Mouse (Mus musculus): ENCODE data around the gene Fxyd1. TPM values are rescaled to one million over a fixed set of nuclear protein-coding genes. Genes with fewer than 3 reads are reported as not detected.

The Fxyd1 gene
- polyA plus RNA-seq, 1 experiment, result 127 TPM

DNA sequence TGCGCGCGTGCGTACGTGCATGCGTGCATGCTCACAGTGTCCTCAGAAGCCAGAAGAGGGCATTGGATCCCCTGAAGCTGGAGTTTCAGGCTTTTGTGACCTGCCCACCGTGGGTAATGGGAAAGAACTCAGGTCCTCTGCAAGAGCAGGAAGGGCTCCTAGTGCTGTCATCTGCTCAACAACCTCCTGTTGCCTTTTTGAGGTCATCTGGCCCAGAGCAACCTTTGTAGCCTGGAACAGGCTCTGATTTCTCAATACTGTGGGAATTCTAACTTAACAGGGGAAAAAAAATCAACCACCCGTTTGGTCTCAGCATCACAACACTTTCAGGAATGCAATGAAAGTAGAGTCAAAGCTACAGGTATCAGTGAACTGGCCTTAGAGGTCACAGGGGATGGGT lies 22.7 kb upstream of the Fxyd1 start:
- DNase-seq (ENCODE audit: extremely low spot score in 1 of 2, low spot score in 1 of 2), result no peak

DNA sequence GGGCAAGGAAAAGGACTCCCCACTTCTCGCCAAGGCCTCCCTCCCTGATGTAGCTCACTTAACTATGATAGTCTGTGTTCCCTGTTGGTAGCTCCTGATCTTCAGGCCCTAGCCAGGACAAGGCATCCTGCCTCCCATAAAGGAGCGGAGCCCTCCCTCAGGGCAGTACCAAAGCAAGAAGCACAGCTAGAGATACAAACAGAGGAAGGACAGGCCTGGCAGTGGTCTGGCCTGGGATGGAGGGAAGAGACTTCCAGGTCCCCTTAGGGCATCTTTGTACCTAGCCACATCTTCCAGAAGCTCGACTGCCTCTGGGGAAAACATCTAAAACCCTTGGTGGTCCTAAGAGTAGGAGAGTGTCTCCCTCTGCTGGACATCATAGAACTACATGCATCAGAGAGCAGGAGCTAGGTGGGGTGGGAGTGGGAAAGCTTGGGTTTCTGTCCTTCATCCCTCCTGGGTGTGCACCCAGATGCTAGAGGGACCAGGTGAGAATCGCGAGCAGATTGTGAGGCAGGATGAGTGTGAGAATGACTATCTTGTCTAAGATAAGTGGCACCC lies 21.0 kb upstream of the Fxyd1 start:
- DNase-seq (ENCODE audit: extremely low spot score in 1 of 2, low spot score in 1 of 2), result peak in 1 of 2 experiments; percentile 86

DNA sequence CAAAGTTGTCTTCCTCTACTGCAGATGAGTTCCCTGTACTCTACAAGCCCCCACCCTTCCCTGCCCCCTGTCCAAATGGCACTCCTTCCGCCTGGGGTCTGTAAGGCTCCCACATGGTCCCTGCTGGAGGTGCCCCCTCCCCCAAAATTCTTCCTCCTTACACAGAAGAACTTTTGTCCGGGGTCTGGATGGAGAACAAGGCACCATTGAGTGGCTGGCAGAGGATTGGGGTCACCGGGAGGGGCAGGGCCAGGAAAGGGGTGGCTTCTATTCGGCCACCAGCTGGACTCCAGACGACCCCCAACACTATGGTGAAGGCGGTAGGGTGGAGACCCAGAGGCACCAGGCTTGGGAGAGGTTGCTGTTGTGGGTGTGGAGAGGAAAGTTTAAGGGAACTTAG lies 20.5 kb upstream of the Fxyd1 start:
- DNase-seq (ENCODE audit: extremely low spot score in 1 of 2, low spot score in 1 of 2), result peak in 1 of 2 experiments; percentile 62

DNA sequence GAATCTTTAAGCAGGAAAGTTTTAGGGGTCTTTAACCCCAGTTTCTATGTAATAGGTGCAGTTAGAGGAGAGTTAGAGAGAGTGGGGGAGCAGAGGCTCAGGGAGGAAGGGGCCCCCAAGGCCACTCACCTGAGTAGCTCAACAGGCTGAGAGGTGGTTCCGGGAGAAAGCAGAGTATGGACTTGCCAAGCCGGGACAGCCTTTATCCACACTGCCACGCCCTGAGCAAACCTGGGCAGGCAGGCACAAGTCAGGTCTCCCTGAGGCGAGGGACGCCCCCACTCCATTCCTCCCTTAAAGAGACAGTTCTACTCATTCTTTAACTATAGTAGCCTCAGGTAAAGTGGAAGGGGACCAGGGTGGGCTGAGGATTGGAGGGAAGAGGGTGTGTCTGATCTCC lies 19.5 kb upstream of the Fxyd1 start, which contains the start of gene Fxyd3:
TSS of gene Fxyd3 (minus strand) at position 213 of the 400 bp plus-strand sequence.
- DNase-seq (ENCODE audit: extremely low spot score in 1 of 2, low spot score in 1 of 2), result no peak

DNA sequence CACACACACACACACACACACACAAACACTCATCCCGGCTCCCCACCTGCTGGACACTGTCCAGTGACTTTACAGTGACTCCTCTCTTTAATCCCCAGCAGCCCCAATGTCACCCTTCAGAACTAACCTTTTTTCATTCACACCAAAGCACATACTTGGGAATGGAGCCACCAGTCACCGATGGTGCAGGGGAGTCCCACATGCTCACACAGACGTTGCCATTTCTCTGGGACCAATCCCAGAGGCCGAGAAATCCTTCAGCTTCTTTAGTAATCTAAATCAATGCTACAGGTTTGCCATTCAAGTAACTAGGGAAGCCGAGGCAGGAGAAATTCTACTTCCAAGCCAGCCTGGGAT lies 17.7 kb upstream of the Fxyd1 start:
- DNase-seq (ENCODE audit: extremely low spot score in 1 of 2, low spot score in 1 of 2), result no peak

DNA sequence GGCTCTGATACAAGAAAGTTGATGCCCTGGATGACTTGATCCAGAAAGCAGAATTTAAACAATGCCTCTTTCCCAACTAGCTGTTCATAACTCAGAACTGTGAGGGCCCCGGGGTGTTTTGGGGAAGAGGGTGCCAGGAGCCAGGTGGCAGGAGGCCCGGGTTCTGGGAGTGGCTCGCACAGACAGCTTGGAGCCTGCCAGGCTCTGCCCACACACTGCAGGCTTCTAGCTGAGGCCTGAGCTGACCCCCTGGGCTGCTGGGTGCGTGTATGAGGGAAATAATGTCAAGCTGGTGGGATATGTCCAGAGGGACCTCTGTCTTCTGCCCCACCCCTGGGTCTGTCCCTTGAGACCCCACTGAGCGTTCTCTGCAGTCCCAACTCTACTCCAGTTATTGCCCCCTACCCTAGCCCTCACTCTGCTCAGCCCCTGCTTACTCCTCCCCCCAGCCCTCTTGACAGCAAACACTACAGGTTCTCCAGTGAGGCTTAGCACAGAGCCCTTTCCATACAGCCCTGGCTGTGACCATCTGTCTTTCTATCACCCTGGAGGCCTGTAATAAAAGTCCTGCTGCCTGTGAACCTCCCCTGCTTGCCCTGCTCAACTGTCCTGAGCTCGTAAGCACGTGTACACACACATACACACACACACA lies 17.2 kb upstream of the Fxyd1 start:
- DNase-seq (ENCODE audit: extremely low spot score in 1 of 2, low spot score in 1 of 2), result peak in 1 of 2 experiments; percentile 49

DNA sequence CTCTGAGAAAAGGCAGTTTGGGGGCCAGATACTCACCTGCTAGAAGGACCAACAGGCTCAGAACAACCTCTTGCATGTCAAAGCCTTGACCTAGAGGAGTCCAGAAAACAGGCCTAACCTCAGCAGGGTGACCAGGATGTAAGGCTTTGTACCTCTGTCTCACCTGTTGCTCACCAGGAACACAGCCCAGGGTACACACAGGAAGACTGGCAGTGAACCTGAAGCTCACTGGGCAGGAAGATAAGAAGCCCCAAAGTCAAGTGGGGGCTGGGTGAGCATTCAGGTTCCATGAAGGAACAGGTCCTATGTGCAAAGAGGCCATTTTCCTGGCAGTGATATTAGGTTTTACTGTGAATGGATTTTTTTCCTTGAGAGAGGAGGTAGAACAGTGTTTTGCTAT lies 16.5 kb upstream of the Fxyd1 start:
- DNase-seq (ENCODE audit: extremely low spot score in 1 of 2, low spot score in 1 of 2), result no peak

DNA sequence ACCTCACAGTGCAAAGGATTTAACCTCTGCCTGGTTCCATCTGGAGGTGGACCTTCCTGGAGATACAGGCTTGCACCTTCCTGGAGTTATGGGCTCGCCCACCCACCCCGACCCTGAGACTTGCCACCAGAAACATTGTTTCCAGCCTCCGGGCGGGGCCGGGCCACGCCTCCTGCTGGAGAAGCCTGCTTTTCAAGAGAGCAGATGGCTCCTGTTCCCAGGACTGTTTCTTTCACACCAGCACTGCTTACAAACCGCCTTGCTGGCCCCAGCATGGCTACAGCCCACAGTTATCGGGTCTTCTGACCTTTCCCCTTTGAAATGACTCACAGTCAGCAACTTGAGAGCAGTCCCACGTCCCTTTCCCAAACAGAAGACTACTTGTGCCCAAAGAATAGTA lies 15.3 kb upstream of the Fxyd1 start:
- DNase-seq (ENCODE audit: extremely low spot score in 1 of 2, low spot score in 1 of 2), result no peak

DNA sequence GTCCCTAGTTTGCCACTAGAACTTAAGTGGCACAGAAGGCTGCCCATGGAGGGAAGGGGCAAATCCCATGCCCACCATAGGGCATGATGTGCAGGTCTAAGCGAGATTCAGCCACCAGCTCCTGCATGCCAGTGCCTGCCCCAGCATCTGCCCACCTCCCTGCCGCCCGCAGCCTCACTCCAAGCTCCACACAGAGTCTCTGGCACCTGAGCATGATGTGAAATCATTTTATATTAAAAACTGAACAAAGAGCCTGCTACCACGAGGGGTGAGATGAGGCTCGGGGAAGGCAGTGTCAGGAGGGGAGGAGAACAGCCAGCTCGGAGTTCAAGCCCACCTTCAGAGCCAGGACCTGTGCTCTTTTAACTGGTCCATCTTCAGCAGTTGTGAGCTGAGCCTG lies 13.3 kb upstream of the Fxyd1 start:
- no peak for DNase-seq (ENCODE audit: extremely low spot score in 1 of 2, low spot score in 1 of 2)

DNA sequence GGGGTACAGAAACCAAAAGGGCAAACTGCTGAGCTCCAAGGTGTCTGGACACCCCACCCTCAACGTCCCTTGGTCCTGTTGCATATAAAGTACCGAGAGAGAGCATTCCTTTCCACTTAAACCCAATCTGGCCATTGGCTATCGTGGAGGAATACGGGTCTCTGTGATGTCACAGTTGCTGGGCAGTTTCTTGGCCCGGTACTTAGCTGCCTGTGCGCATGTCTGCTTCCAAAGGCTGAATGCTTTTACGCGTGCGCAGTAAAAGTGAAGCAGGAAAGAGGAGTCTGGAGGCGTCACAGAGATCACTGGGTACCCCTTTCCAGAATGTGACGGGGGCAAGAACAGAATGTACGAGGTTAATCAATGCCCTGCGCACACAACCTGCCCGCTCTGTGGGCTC lies 12.5 kb upstream of the Fxyd1 start:
- no peak for DNase-seq (ENCODE audit: extremely low spot score in 1 of 2, low spot score in 1 of 2)

DNA sequence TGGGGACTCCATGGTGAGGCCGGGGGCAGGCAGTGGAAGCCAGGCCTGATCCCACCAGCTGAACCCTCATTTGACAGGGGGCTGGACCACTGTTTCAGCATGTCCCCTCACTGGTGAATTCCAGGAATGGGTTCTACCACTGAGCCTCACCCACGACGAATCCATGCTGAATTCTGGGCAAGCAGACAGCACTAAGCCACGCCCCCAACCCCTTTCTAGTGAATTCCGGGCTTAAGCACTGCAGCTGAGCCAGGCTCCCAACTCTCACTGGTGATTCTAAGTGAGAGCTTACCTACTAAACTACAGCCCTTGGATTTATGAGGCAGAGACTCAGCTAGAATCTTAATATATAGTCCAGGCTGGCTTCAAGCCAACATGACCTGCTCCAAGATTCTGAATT lies 10.8 kb upstream of the Fxyd1 start:
- DNase-seq (ENCODE audit: extremely low spot score in 1 of 2, low spot score in 1 of 2), result peak in 1 of 2 experiments; percentile 51

DNA sequence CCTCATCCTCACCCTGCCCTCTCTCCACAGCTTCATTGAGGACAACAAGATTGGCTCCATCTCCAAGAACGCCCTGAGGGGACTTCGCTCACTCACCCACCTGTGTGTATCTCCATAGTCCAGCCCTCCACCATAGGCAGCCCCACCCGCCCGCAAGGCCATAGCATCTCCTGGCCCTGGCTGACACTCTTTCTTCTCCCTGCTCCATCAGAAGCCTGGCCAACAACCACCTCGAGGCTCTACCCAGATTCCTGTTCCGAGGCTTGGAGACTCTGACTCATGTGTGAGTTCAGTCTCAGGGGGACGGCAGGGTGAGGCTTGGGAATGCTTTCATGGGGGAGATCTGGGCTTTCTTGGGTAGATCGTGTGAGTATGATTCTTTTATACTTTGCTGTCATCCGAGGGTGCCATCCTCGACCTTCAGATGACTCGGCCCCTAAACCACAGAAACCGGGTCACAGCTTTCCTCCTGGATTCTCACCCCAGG lies 6.1 kb upstream of the Fxyd1 start:
- DNase-seq (ENCODE audit: extremely low spot score in 1 of 2, low spot score in 1 of 2), result no peak

DNA sequence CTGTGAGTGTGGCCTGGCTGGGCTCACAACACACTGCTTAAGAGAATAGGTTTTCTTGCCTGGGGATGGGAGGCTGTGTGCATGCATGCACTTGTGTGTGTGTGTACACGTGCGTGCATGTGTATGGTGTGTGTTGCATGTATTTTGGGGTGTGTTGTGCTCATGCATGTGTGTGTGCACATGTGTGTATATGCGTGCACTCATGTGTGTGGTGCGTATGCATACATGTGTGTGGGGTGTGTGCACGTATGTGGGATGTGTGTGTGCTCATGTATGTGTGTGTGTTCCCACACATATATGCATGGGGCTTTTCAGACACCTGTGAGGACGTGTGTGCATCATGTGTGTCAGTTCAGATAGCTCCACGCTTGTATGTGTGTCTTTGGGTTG lies 3.6 kb upstream of the Fxyd1 start:
- DNase-seq (ENCODE audit: extremely low spot score in 1 of 2, low spot score in 1 of 2), result no peak

DNA sequence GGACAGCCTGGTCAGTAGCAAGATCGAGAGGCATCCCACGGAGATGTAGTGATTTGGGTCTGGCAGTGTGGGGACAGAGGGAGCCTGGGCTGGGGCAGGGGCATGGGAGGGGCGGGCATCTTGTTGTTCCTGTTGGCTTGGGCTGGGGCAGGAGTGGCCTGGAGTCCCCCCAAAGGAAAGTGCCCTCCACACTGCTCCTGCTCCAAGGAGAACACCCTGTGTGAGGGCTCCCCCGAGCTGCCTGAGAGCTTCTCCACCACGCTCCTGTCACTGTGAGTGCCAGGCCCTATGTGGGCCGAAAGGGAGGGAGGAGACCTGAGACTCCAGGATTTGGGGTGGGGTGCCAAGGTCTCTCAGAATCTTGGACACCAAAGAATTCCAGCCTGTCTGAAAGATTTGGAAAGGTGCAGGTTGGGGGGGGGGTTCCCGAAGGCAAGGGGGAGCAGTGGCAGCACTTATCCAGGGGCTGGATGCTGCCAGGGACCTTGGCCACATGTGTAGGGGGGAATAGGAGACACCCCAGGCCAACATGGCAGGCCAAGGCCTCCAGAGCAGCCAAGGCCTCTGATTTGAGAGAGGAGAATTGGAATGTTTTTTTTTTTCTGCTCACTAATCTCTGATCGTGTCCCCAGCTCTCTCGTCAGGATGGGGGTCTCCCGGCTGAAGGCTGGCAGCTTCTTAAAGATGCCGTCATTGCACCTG lies 3.1 kb upstream of the Fxyd1 start:
- no peak for DNase-seq (ENCODE audit: extremely low spot score in 1 of 2, low spot score in 1 of 2)

DNA sequence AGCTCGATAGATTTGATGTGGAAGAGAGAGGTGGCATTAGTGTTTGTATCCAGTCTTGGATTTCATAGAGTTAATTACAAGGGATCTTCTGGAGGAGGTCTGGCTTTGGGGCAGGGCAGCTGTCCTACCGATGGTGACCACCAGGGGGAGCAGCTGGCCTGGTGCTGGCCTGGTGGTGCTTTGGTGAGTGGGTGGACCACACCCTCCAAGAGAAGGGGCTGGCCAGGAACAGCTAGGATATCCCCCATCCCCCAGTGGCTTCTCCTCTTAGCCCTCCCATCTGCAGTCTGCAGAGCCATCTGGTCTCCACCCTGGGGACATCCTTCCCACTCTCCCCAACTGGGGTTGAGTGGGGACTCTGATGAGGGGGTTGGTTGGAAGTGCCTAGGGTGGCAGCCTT lies 2.1 kb upstream of the Fxyd1 start, which contains the start of gene Lgi4:
TSS of gene Lgi4 (plus strand) at position 235 of the 400 bp plus-strand sequence.
- peak; percentile 70 to 89 for DNase-seq (ENCODE audit: extremely low spot score in 1 of 2, low spot score in 1 of 2)

DNA sequence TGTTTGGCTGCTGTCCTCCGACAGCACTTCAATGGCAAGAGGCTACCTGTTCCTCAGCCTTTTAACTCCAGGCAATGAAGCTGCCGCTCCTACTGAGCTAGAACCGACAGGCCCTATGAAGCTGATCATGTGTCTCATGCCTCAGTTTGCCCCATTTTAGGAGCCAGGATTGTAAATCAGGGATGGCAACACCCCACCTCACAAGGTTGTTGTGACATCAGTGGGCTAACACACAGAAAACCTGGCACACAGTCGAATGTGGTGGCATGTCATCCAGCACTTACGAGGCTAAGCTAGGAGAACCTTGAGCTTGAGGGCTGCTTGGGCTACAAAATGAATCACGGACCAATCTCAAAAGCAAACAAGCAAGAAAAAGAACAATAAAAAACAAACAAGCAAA lies 1.2 kb upstream of the Fxyd1 start:
- DNase-seq (ENCODE audit: extremely low spot score in 1 of 2, low spot score in 1 of 2), result no peak

DNA sequence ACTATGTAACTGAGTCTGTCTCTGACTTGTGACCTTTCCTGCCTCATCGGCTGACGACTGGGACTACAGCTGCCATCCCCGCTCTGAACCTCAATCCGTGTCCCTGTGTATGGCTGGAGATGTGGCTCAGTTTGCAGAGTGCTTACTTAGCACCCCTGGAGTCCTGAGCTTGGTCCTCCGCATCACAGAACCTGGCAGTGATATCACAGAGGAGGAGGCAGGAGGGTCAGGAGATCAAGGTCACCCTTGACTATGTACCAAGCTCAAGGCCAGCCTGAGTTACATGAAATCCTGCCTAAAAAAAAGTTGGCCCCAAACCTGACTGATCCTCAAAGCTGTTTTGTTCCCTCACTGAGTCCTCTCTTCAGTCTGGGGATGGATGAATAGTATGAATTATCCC lies 731 bp upstream of the Fxyd1 start:
- DNase-seq (ENCODE audit: extremely low spot score in 1 of 2, low spot score in 1 of 2), result no peak

DNA sequence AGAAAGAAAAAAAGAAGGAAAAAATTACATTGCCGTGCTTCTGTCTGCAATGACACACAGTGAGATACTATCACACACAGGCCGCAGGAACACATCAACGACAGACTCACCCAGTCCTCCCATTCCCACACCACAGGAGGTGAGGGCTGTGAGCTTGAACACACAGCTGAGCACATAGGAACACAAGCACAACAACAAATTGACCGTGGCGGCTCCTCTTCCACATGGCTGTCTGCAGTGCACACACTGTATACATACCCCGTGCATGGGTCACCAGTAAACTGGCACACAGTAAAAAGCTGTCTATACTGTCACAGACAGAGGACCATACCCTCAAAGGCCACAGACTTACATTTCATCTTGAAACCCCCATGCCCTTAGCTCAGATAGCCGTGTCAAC lies 551 bp downstream of the Fxyd1 start:
- no peak for DNase-seq (ENCODE audit: extremely low spot score in 1 of 2, low spot score in 1 of 2)

DNA sequence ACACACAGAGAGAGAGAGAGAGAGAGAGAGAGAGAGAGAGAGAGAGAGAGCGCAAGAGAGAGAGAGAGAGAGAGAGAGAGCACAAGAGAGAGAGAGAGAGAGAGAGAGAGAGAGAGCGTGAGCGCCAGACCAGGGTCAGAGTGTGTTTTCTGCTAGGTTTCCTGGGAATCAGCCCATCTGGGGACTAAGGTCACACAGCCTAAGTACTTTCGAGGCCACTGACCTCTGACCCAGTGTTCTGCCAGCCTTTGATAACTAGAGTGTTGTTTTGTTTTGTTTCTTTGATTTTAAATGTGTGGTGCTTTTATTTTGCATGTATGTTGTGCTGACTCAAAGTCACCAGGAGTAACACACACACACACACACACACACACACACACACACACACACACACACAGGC lies 1.1 kb downstream of the Fxyd1 start:
- DNase-seq (ENCODE audit: extremely low spot score in 1 of 2, low spot score in 1 of 2), result no peak

DNA sequence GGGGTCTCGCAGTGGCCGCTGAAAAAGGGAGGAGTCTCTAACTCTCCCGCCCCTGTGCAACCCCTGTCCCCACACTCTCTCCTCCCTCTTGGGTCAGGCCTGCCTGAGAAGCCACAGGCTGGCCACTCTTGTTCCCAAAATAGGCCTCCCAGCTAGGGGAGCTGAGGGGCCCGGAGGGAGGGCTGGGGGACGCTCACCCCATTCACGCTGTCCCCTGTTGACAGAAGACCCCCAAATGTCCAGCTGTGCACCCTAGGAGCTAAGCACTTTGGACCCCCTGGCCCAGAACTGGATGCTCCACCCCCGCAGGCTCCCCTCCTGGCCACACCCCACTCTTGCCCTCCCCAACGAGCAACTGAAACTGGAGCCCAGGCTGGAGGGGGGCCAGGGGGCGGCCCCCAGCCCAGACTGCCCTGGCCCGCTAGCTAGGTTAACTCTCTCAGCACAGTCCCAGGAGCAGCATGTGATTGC lies 1.6 kb downstream of the Fxyd1 start:
- peak in 1 of 2 experiments; percentile 29 for DNase-seq (ENCODE audit: extremely low spot score in 1 of 2, low spot score in 1 of 2)

DNA sequence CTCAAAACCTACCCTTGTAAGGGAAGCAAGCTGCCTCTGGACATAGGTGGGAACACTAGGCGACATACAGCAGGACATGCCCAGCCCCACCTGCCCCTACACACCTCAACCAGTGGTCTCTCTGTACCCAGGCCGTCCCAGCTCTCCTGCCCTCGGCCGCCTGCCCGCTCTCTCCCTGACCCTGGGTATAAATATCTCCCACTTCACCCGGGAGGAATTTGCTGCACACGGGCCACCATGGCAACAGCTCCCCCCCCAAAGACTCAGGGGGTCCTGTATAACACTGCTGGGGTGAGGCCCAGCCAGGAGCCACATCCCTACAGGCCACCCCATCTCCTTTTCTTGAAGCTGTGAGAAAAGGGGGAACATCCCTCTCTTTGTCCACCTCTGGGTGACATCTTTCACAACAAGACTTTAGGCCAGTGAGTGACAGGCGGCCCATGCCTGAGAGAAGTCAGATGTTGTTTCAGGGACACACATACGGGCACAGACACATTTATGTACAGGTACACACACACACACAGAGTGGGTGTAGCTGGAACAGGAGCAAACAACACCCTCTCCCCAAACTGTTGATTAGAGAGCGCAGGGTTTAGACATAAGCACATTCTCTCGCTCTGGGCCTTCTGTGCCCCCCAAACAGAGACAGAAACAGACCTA lies 2.2 kb downstream of the Fxyd1 start:
- DNase-seq (ENCODE audit: extremely low spot score in 1 of 2, low spot score in 1 of 2), result no peak

Measured in frontal cortex, adult 2 months (tissue).